Mouse (Mus musculus) lung, embryonic 15.5 days (tissue): ENCODE results near the gene Olfr1298. TPM values are rescaled to one million over a fixed set of nuclear protein-coding genes. Genes with fewer than 3 reads are reported as not detected.

Source experiments
- ATAC-seq: fragments of 200-750 bp; cut with Nextera tagmentation; 2 replicates; pipeline ENCODE4 v1.8.0; 2017; ENCODE audit warnings: moderate number of reproducible peaks, borderline replicate concordance; ENCODE audit not compliant: low FRiP score, low TSS enrichment; ENCODE audit errors: extremely low read depth
- H3K27ac ChIP-seq: fragments of 300-500 bp; sonication (generic); 2 replicates; pipeline ENCODE4 v1.5.1; 2015; ENCODE audit warnings: moderate library complexity, mild to moderate bottlenecking, inconsistent platforms
- H3K27me3 ChIP-seq: fragments of 300-500 bp; sonication (generic); 2 replicates; pipeline ENCODE4 v1.6.1; 2015; ENCODE audit warnings: inconsistent platforms
- H3K36me3 ChIP-seq: fragments of 300-500 bp; sonication (generic); 2 replicates; pipeline ENCODE4 v1.6.1; 2015; ENCODE audit warnings: inconsistent platforms
- H3K4me1 ChIP-seq: fragments of 300-500 bp; sonication (generic); 2 replicates; pipeline ENCODE4 v1.6.1; 2015; ENCODE audit warnings: inconsistent platforms
- H3K4me2 ChIP-seq: fragments of 300-500 bp; sonication (generic); 2 replicates; pipeline ENCODE4 v1.6.1; 2015; ENCODE audit warnings: inconsistent platforms, mild to moderate bottlenecking, moderate library complexity
- H3K4me3 ChIP-seq: fragments of 300-500 bp; sonication (generic); 2 replicates; pipeline ENCODE4 v1.5.1; 2015; ENCODE audit warnings: mild to moderate bottlenecking, inconsistent platforms
- H3K9ac ChIP-seq: fragments of 300-500 bp; sonication (generic); 2 replicates; pipeline ENCODE4 v1.6.1; 2015; ENCODE audit warnings: inconsistent platforms
- H3K9me3 ChIP-seq: fragments of 300-500 bp; sonication (generic); 2 replicates; pipeline ENCODE4 v1.6.1; 2016; ENCODE audit warnings: inconsistent platforms
- WGBS: fragments of 180-500 bp; shearing (Covaris S2); methylation state at CpG from one replicate; pipeline ENCODE4 v1.1.7; 2015; 5-methylcytosine and 5-hydroxymethylcytosine counted together
- polyA plus RNA-seq: library from polyadenylated mRNA; unstranded; fragments of >200 nt; fragmentation: Nextera tagmentation; extraction: Ambion mirVana; gene quantifications from 2 replicates; pipeline ENCODE4 v1.2.1, GENCODE M21; 2015

The Olfr1298 gene
- polyA plus RNA-seq: not detected in 2 replicates

GRCm38 (mm10) chr2:111649101-111649500, at the start of gene Olfr1298:
TSS of gene Olfr1298 (minus strand) at chr2:111649201.
- no peaks in the 10 kb centered on the region for H3K9me3 ChIP-seq
- no peak for ATAC-seq
- H3K4me3 ChIP-seq: no peak within 1 kb of the TSS
- 81% methylated on average over 1 of the region's 1 CpGs for WGBS
- no peak within 1 kb of the TSS for H3K9ac ChIP-seq
- H3K27ac ChIP-seq: no peak within 1 kb of the TSS
- H3K4me1 ChIP-seq: no peaks in the 10 kb centered on the region
- H3K36me3 ChIP-seq: no peaks in the 10 kb centered on the region
- no peaks in the 10 kb centered on the region for H3K27me3 ChIP-seq
- no peak within 1 kb of the TSS for H3K4me2 ChIP-seq

- Histone ChIP-seq H3K4me3 (no peak within 1 kb of the TSS), H3K36me3 (no peaks in the 10 kb centered on the region), H3K9me3 (no peaks in the 10 kb centered on the region), H3K4me2 (no peak within 1 kb of the TSS), H3K9ac (no peak within 1 kb of the TSS), H3K27me3 (no peaks in the 10 kb centered on the region), H3K4me1 (no peaks in the 10 kb centered on the region), H3K27ac (no peak within 1 kb of the TSS)
- WGBS: 71% methylated on average over 4 of the region's 4 CpGs
- ATAC-seq: no peak
Observed at GRCm38 (mm10) chr2:111661119-111661518, 12.1 kb upstream of the Olfr1298 start, which contains the start of gene Olfr1299. TSS of gene Olfr1299 (plus strand) at chr2:111661419.

- H3K36me3 ChIP-seq: no peaks in the 10 kb centered on the region
- WGBS: 48% methylated on average over 1 of the region's 1 CpGs
- ATAC-seq: no peak
- no peaks in the 10 kb centered on the region for H3K27me3 ChIP-seq
- H3K9ac ChIP-seq: no peak within 1 kb of the TSS
- H3K4me1 ChIP-seq: no peaks in the 10 kb centered on the region
- H3K9me3 ChIP-seq: no peaks in the 10 kb centered on the region
- H3K4me2 ChIP-seq: no peak within 1 kb of the TSS
- no peak within 1 kb of the TSS for H3K4me3 ChIP-seq
- no peak within 1 kb of the TSS for H3K27ac ChIP-seq
Observed at GRCm38 (mm10) chr2:111626397-111626796, 22.6 kb downstream of the Olfr1298 start, which contains the start of gene Olfr1297. TSS of gene Olfr1297 (minus strand) at chr2:111626497.

Other genes with a start within 250 kb of the Olfr1298 start
- gene Olfr1286, start 226.1 kb downstream of the Olfr1298 start, polyA plus RNA-seq: not detected in 2 replicates
- not detected in 2 replicates for gene Olfr1287, start 200.1 kb downstream of the Olfr1298 start, polyA plus RNA-seq
- not detected in 2 replicates for gene Olfr1288, start 175.1 kb downstream of the Olfr1298 start, polyA plus RNA-seq
- gene Olfr1289, start 168.4 kb downstream of the Olfr1298 start, polyA plus RNA-seq: not detected in 2 replicates
- gene Olfr1290, start 155.4 kb downstream of the Olfr1298 start, polyA plus RNA-seq: not detected in 2 replicates
- gene Olfr1291-ps1, start 152.0 kb downstream of the Olfr1298 start, polyA plus RNA-seq: not detected in 2 replicates
- gene Olfr1293-ps, start 124.0 kb downstream of the Olfr1298 start, polyA plus RNA-seq: not detected in 2 replicates
- not detected in 2 replicates for gene Olfr1294, start 108.9 kb downstream of the Olfr1298 start, polyA plus RNA-seq
- gene Olfr1295, start 79.5 kb downstream of the Olfr1298 start, polyA plus RNA-seq: not detected in 2 replicates
- not detected in 2 replicates for gene Olfr1297, start 22.7 kb downstream of the Olfr1298 start, polyA plus RNA-seq
- not detected in 2 replicates for gene Olfr1299, start 12.2 kb upstream of the Olfr1298 start, polyA plus RNA-seq
- gene Olfr1301, start 101.8 kb upstream of the Olfr1298 start, polyA plus RNA-seq: not detected in 2 replicates
- gene Olfr1302, start 128.2 kb upstream of the Olfr1298 start, polyA plus RNA-seq: not detected in 2 replicates
- gene Olfr1303, start 171.1 kb upstream of the Olfr1298 start, polyA plus RNA-seq: not detected in 2 replicates
- not detected in 2 replicates for gene Olfr1305, start 227.9 kb upstream of the Olfr1298 start, polyA plus RNA-seq